Mouse (Mus musculus): ENCODE measurements at regions not wholly inside any gene's neighbourhood (a gene's known extent, or its start where the extent isn't known, plus 50 kb on each side); places are given as distances from the start of the nearest gene placed in this dataset.

DNA sequence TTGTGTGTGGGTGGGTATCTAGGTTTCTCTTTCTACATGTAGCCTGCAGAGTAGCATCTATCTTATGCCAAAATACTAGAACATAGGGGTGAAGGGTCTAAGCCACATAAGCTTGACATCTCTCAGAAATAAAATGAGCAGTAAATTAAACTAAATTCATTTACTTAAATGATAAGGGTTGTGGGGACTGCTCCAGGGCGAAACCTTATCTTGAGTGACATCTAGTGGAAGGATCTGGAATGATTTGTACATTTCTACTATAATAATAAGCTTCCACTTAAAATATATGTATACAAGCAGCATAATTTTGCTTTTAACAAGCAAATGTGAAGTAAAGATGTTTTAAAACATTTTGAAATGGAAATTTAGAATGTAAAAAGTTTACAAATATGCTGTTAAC, 271.4 kb downstream of the Vgll3 start:
- no peak for DNase-seq

DNA sequence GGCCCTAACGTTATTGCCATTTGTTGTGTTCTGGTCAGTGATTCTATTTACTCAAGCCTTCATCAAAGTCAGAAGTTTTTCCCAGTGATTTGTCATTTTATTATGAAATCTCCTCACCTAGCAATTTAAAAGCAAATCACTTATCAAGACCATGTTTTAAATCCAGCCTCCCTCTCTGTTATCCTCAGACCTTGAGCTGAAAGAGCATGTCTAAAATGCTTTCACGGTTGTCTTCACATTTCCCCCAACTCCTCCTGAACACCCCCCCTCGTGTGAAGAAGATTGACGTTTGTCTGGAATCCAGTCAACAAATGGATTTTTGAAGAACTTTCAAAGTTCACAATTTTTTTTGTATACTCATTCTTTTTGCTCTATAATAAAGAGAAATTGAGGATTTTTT, 277.7 kb downstream of the Vgll3 start:
- no peak for DNase-seq

DNA sequence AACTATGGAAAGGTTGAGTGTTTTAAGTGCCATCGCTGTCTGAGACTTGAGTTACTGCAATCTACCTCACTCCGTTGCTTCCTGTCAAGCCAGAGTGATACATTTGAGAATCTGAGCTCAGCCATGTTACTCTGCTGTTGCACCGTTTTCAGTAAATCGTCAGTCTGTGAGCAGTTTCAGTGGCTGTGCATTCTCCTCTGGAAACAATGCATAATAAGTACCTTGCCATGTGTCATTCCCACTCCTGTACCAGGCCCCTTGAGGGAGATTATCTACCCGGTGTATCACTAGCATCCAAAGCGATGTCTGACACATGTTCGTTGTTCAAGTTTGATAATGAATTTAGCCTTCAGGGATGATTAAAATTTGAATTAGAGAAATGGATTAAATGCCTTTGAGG, 280.6 kb downstream of the Vgll3 start:
- DNase-seq: no peak

DNA sequence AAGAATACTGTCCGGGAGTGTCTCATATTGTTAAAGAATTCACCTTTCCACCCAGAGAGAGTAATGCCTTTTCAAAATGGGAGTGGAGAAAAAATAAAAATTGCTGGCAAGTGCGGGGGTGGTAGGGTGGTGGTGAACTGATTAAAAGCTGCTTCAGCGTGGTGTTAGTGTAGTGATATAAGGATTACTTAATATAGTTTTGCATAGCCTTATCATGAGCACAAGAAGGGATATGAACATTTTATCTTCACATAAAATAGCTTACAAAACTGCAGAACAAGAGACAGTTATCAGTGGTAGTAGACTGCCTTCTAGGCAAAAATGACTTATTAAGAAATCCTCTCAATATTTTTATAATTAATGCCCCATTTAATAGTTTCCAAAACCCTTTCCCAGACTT, 302.9 kb downstream of the Vgll3 start:
- DNase-seq: no peak

DNA sequence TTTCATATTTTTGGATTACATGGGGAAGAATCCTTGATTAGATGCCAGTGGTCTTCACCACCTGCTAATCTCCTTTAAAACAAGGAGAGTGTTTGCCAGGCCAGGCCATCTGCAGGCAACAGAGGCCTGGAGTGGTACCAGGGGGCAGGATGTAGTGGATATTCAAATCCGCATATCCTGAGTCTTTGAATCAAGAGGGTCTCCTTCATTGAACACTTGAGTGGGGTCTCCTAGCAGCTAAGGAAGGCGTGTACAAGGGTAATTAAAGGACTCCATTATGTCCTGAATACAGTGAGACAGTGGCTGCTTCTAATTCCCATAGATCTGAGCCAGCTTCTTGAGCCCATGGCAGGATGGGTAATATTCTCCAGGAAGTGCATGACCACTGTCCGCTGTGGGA, 322.7 kb downstream of the Vgll3 start:
- no peak for DNase-seq

DNA sequence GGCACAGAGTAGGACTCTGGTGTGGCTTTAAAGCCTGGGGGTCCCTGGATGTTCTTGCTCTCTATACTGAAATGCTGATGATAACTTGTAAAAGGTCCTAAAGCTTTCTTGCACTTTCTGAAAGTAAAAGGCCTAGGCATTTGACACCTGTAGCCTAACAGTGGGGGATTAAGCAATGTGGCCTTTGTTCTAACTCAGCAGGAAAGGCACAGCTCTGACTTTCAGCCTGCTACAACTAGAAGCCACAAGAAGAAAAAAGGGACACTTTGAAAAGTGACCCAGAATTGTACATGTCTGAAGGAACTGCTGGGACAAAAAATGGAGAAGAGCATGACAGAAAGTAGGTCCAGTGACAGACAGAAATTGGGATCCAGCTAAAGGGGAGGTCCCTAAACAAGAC, 329.7 kb downstream of the Vgll3 start:
- no peak for DNase-seq

DNA sequence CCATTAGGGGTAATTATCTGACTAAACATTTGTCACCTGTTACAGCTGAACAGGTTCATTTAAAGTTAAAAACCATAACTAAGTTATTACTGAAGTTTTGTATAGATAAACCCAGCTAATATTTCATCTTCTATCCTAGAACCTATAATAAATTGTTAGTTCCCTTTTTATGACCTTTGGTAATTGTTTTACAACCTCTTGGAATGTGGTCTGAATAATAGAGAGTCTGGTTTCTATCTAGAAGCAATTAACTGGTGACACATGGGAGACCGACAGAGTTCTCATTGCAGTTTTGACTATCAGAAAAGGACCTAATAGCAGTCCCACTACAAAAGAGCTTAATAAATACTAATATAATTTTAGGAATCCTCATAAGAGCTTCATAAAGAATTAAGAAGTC, 330.2 kb downstream of the Vgll3 start:
- no peak for DNase-seq

DNA sequence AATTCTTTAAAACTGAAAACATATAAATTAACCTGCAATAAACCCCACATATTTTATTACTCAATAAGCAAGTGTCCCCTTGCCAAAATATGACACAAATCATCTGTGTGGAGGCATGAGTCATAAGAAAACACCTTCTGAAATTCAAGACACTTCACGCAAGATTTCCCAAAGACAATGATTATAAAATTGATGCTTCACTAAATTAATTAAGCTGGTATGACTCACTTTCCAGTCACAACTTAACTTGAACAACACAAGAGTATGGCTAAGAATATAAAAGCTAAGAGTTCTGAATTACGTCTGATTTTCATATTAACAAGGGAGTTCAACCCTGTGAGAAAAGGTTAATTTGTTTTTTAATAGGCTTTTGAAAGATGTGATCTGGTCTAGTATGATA, 353.2 kb downstream of the Vgll3 start:
- DNase-seq: no peak

DNA sequence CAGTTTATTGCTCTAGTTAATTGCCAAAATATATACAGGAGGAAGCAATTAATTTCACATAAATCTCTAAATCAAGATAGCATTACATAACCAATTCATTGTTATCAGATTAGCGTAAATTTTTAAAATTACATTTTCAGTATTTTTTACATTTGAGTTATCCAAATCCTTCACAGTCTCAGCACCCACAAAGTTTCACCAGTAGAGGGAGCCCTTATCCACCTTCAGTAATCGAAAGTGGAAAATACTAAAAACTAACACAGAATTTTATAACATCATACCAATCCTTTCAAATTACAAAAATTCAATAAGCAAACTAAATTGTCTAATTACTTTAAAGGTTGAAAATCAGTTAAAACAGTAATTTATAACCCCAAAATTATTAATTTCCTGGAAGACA, 375.7 kb downstream of the Vgll3 start:
- peak; percentile 28 for DNase-seq

DNA sequence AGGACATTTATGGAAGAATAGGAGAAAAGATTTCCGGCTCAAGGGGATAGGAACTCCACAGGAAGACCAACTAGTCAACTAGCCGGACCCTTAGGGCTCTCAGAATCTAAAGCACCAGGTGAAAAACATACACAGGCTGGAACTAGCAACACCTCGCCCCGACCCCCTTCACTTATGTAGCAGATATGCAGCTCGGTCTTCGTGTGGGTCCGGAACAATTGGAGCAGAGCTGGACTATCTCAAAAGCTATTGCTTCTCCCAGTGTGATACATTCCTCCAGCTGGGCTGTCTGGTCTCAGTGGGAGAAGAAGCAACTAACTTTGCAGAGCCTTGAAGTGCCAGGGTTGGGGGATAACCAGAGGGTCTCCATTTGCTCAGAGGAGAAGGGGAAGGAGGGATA, 386.3 kb downstream of the Vgll3 start:
- DNase-seq: no peak

Data from right cerebral cortex, adult 18-20 months (tissue).